Mouse (Mus musculus) ES-E14 (cell line): ENCODE measurements around the gene Zdhhc14. TPM values are rescaled to one million over a fixed set of nuclear protein-coding genes. Genes with fewer than 3 reads are reported as not detected.

Source experiments
- DNase-seq: peaks from one replicate; pipeline ENCODE4 v3.0.0-alpha.2; 2013; ENCODE audit warnings: low read depth, low spot score
- H3K27ac ChIP-seq: 2 replicates; pipeline ENCODE4 v1.5.1; 2012; ENCODE audit warnings: low read depth, mild to moderate bottlenecking, low read length, moderate library complexity, mixed read lengths; ENCODE audit not compliant: poor library complexity, insufficient read depth, severe bottlenecking
- H3K36me3 ChIP-seq: 2 replicates; pipeline ENCODE4 v1.6.1; 2012; ENCODE audit warnings: mild to moderate bottlenecking, low read length, moderate library complexity, mixed read lengths; ENCODE audit not compliant: control insufficient read depth, poor library complexity, insufficient read depth, severe bottlenecking
- H3K4me1 ChIP-seq, 2 experiments: fragments of 150-350 bp in 1 of 2; sonication (generic) in 1 of 2; 2 replicates each; pipeline ENCODE4 v1.6.1; 2012; ENCODE audit warnings: low read length in 2 of 2, mild to moderate bottlenecking in 1 of 2, mixed read lengths in 1 of 2; ENCODE audit not compliant: control insufficient read depth in 2 of 2, insufficient read depth in 2 of 2, poor library complexity in 1 of 2
- H3K4me3 ChIP-seq, 2 experiments: fragments of 150-350 bp in 1 of 2; sonication (generic) in 1 of 2; 2 replicates each; pipeline ENCODE4 v1.5.1; 2012; ENCODE audit warnings: low read length in 2 of 2, low read depth in 1 of 2, mild to moderate bottlenecking in 1 of 2, mixed read lengths in 1 of 2; ENCODE audit not compliant: insufficient read depth in 1 of 2, poor library complexity in 1 of 2, severe bottlenecking in 1 of 2
- H3K9ac ChIP-seq: 2 replicates; pipeline ENCODE4 v1.6.1; 2012; ENCODE audit warnings: low read depth, mild to moderate bottlenecking, low read length, mixed read lengths; ENCODE audit not compliant: poor library complexity, insufficient read depth, severe bottlenecking
- H3K9me3 ChIP-seq: fragments of 150-350 bp; sonication (generic); 2 replicates; pipeline ENCODE4 v1.6.1; 2012; ENCODE audit warnings: low read depth, mild to moderate bottlenecking, low read length; ENCODE audit not compliant: control insufficient read depth, insufficient read depth
- CHD2 ChIP-seq: IDR thresholded peaks from 2 replicates; pipeline ENCODE4 v1.6.1; 2014; ENCODE audit warnings: mild to moderate bottlenecking, low read depth, low read length, inconsistent platforms
- HCFC1 ChIP-seq: IDR thresholded peaks from 2 replicates; pipeline ENCODE4 v1.6.1; 2012; ENCODE audit warnings: low read length, inconsistent platforms, borderline replicate concordance; ENCODE audit not compliant: insufficient read depth
- MAFK ChIP-seq: IDR thresholded peaks from 2 replicates; pipeline ENCODE4 v1.6.1; 2014; ENCODE audit warnings: mild to moderate bottlenecking, low read depth, low read length, inconsistent platforms; ENCODE audit not compliant: insufficient read depth
- ZC3H11A ChIP-seq: IDR thresholded peaks from 2 replicates; pipeline ENCODE4 v1.6.1; 2012; ENCODE audit warnings: low read depth, mild to moderate bottlenecking, inconsistent platforms, low read length, borderline replicate concordance
- ZNF384 ChIP-seq: IDR thresholded peaks from 2 replicates; pipeline ENCODE4 v1.6.1; 2012; ENCODE audit warnings: low read depth, low read length, inconsistent platforms
- in situ Hi-C, 2 experiments: fragments of 600-800 bp; cut with MboI; formaldehyde crosslinking; loops; one replicate each; pipeline ENCODE4 v1.15.1; 2025; ENCODE audit warnings: low sequenced_read_pairs in 2 of 2, inconsistent platforms in 1 of 2; ENCODE audit not compliant: unreplicated experiment in 2 of 2
- total RNA-seq: library from RNA; depleted of rRNA; stranded (reverse); fragments of 300-350 nt; gene quantifications from 2 replicates; pipeline ENCODE4 v1.2.3, GENCODE M21; 2012

Zdhhc14 gene
- total RNA-seq, 1 experiment, result 0.76 TPM

DNA sequence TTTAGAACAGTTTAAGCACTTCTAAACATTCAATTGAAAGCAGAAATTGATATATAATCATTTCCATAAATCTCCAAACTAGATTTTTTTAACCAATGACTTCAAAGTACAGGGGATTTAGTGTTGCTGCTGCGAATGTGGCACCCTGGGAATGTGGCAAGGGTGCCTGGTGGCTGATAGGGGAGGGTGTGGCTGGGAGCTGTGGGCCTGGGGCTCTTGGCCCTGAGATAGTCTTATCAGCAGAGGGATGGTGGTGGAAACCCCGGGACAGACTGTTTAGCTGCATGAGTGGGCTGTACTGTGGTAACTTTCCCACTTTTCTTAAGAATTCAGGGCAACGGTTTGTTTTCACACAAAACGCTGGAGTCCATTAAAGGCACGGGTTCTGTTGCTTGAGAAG lies 14.6 kb downstream of the Zdhhc14 start:
- Histone ChIP-seq H3K4me3 (no peak overlapping the region), H3K27ac (no peak overlapping the region), H3K9me3 (no peaks in the 10 kb centered on the region), H3K4me1 (no peaks in the 10 kb centered on the region), H3K9ac (no peak overlapping the region), H3K36me3 (no peaks in the 10 kb centered on the region)
- in situ Hi-C loops, result no loop called here
- TF ChIP-seq HCFC1 (no peak), CHD2 (no peak), MAFK (no peak), ZC3H11A (no peak), ZNF384 (no peak)
- DNase-seq, result no peak

DNA sequence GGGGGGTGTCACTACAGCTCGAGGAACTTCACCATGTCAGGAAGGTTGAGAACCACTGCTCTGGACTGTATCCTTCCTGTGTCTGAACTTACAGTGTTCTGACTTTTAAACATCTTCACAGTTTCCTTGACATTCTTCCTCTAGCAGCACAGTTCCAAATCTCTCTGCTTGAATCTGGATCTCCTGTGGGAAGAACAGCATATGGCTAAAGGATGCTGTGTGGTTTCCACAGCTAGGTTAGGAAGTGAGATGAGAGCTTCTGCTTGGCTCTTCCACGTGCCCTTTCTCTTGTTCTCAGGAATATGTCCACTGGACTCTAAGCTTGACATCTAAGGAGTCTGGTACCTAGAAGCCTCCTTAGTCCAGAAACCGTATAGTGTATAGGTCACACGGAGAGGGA lies 15.7 kb downstream of the Zdhhc14 start:
- TF ChIP-seq CHD2 (no peak), ZNF384 (no peak), HCFC1 (no peak), MAFK (no peak), ZC3H11A (no peak)
- Histone ChIP-seq H3K9ac (no peak overlapping the region), H3K27ac (no peak overlapping the region), H3K4me3 (no peak overlapping the region), H3K9me3 (no peaks in the 10 kb centered on the region), H3K4me1 (no peaks in the 10 kb centered on the region), H3K36me3 (no peaks in the 10 kb centered on the region)
- no peak for DNase-seq
- in situ Hi-C loops, result no loop called here

GRCm38 (mm10) chr17:5510564-5510963 lies 18.2 kb downstream of the Zdhhc14 start:
- H3K9ac ChIP-seq, result no peak overlapping the region
- H3K36me3 ChIP-seq, result no peaks in the 10 kb centered on the region
- H3K4me1 ChIP-seq, result no peaks in the 10 kb centered on the region
- in situ Hi-C loops, result no loop called here
- TF ChIP-seq CHD2 (no peak), ZNF384 (no peak), ZC3H11A (no peak), HCFC1 (no peak), MAFK (no peak)
- DNase-seq, result no peak
- no peak overlapping the region for H3K27ac ChIP-seq
- no peaks in the 10 kb centered on the region for H3K9me3 ChIP-seq
- no peak overlapping the region for H3K4me3 ChIP-seq

DNA sequence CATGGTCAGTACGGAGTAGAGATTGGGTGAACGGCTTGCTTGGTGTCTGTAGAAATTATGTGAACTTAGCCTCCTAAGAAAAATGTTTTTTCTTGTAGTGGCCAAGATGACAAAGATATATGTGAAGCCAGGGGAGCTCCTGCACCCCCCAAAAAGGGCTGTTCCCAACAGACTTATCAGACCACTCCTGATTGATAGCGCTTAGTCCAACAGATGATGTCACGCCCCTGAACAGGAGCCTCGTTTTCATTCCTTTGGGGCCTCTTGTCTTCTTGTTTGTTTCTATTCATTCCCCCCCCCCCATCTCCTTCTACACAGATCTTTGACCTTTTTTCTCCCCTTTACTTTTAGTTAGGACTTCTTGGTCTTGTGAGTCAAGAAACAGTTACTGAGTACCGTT lies 19.4 kb downstream of the Zdhhc14 start:
- in situ Hi-C loops, result no loop called here
- no peak overlapping the region for H3K4me3 ChIP-seq
- H3K27ac ChIP-seq, result no peak overlapping the region
- no peaks in the 10 kb centered on the region for H3K36me3 ChIP-seq
- TF ChIP-seq CHD2, result no peak
- TF ChIP-seq ZC3H11A, result no peak
- no peak for TF ChIP-seq MAFK
- TF ChIP-seq ZNF384, result no peak
- TF ChIP-seq HCFC1, result no peak
- no peak for DNase-seq
- H3K4me1 ChIP-seq, result no peaks in the 10 kb centered on the region
- no peak overlapping the region for H3K9ac ChIP-seq
- H3K9me3 ChIP-seq, result no peaks in the 10 kb centered on the region

DNA sequence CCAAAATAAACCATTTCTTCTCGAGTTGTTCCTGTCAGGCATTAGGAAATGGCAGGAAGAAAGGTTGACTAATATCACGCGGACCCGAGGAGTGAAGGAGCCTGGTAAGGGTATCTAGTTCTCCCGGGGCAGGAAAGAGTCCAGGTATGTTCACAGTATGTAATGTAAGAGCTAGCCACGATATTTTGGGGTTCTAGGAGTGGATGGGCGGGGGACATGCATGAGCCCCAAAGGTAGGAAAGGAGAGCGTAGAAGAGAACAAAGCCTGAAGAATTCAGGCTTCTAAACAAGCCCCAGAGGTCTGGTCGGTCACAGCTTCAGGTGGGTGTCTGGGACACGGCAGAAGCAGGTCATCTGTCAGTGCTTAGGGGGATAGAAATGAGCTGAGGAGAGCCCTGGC lies 27.1 kb downstream of the Zdhhc14 start:
- no peak for TF ChIP-seq MAFK
- TF ChIP-seq CHD2, result no peak
- TF ChIP-seq ZC3H11A, result no peak
- no peak for TF ChIP-seq ZNF384
- TF ChIP-seq HCFC1, result no peak
- in situ Hi-C loops, result no loop called here
- no peaks in the 10 kb centered on the region for H3K36me3 ChIP-seq
- no peak overlapping the region for H3K4me3 ChIP-seq
- no peak for DNase-seq
- no peaks in the 10 kb centered on the region for H3K9me3 ChIP-seq
- H3K9ac ChIP-seq, result no peak overlapping the region
- no peak overlapping the region for H3K27ac ChIP-seq
- H3K4me1 ChIP-seq, result no peaks in the 10 kb centered on the region
